Mouse (Mus musculus): Measurements from ENCODE around the gene Tmem245.

DNA sequence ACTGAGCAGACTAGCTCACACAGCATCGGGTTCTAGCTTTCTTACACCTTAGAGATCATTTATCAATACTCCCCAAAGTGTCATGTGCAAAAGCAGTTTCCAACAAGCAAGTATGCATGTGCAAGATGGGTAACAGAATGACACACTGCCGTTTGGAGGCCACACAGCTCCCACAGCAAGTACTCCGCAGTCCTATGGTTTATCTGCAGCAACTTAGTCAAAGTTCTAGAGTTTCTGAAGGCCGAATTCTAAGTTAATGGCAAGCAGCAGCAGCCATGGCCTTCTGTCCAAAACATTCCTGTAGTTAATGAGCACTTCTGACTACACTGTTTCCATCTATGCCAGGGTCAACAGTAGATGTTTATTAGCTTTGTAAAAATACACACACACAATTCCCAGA lies 20.3 kb downstream of the Tmem245 start:
- TF ChIP-seq POLR2A (IDR thresholded peaks at IDR 0.05; ENCODE audit: borderline replicate concordance, low read depth, low read length) (no peak), CTCF (IDR thresholded peaks at IDR 0.05; ENCODE audit: low read depth, low read length) (no peak)
